Mouse (Mus musculus) lung, postnatal 0 days (tissue): Measurements from ENCODE around the gene Upf3b. TPM values are rescaled to one million over a fixed set of nuclear protein-coding genes. Genes with fewer than 3 reads are reported as not detected.

Source experiments
- ATAC-seq: fragments of 200-750 bp; cut with Nextera tagmentation; 2 replicates; pipeline ENCODE4 v1.8.0; 2017; ENCODE audit warnings: moderate library complexity
- DNase-seq: peaks from one replicate; pipeline ENCODE4 v3.0.0-alpha.2; 2016; ENCODE audit warnings: low spot score
- H3K27ac ChIP-seq: fragments of 300-500 bp; sonication (generic); 2 replicates; pipeline ENCODE4 v1.5.1; 2014; ENCODE audit warnings: antibody characterized with exemption, mild to moderate bottlenecking, low read length, mixed read lengths
- H3K27me3 ChIP-seq: fragments of 300-500 bp; sonication (generic); replicated peaks from 2 replicates; pipeline ENCODE4 v1.6.1; 2014; ENCODE audit warnings: low read length, mixed read lengths; ENCODE audit not compliant: insufficient read depth
- H3K36me3 ChIP-seq: fragments of 300-500 bp; sonication (generic); 2 replicates; pipeline ENCODE4 v1.6.1; 2014; ENCODE audit warnings: low read length, mixed read lengths; ENCODE audit not compliant: insufficient read depth
- H3K4me1 ChIP-seq: fragments of 300-500 bp; sonication (generic); 2 replicates; pipeline ENCODE4 v1.6.1; 2014; ENCODE audit warnings: antibody characterized with exemption, low read depth, low read length, mixed read lengths; ENCODE audit not compliant: insufficient read depth
- H3K4me2 ChIP-seq: fragments of 300-500 bp; sonication (generic); replicated peaks from 2 replicates; pipeline ENCODE4 v1.6.1; 2014; ENCODE audit warnings: low read depth, mild to moderate bottlenecking, low read length, moderate library complexity, mixed read lengths
- H3K4me3 ChIP-seq: fragments of 300-500 bp; sonication (generic); 2 replicates; pipeline ENCODE4 v1.5.1; 2014; ENCODE audit warnings: low read depth, low read length
- H3K9ac ChIP-seq: fragments of 300-500 bp; sonication (generic); replicated peaks from 2 replicates; pipeline ENCODE4 v1.6.1; 2014; ENCODE audit warnings: low read depth, mild to moderate bottlenecking
- H3K9me3 ChIP-seq: fragments of 300-500 bp; sonication (generic); 2 replicates; pipeline ENCODE4 v1.6.1; 2016; ENCODE audit warnings: low read length, mixed read lengths
- CTCF ChIP-seq: IDR thresholded peaks from 2 replicates; pipeline ENCODE4 v1.5.1; 2016; ENCODE audit warnings: antibody characterized with exemption, mild to moderate bottlenecking
- EP300 ChIP-seq: IDR thresholded peaks from 2 replicates; pipeline ENCODE4 v1.6.1; 2016; ENCODE audit warnings: antibody characterized with exemption, mild to moderate bottlenecking, control low read depth
- WGBS: fragments of 180-500 bp; shearing (Covaris S2); extraction: QIAGEN DNeasy Blood & Tissue Kit; methylation state at CpG from one replicate; pipeline ENCODE4 v1.1.7; 2014; 5-methylcytosine and 5-hydroxymethylcytosine counted together
- polyA plus RNA-seq: library from polyadenylated mRNA; unstranded; fragments of >200 nt; fragmentation: Nextera tagmentation; extraction: Ambion mirVana; gene quantifications from 2 replicates; pipeline ENCODE4 v1.2.1, GENCODE M21; 2015

The Upf3b gene
- polyA plus RNA-seq, 1 experiment from 2014 or later, result 10.8 TPM

GRCm38 (mm10) chrX:37098681-37099080, 11.4 kb downstream of the Upf3b start:
- no peaks in the 10 kb centered on the region for H3K9me3 ChIP-seq
- no peak overlapping the region for H3K27ac ChIP-seq
- 93% methylated on average over 3 of the region's 3 CpGs for WGBS
- no peak for TF ChIP-seq EP300
- H3K36me3 ChIP-seq, result no peaks in the 10 kb centered on the region
- no peaks in the 10 kb centered on the region for H3K27me3 ChIP-seq
- ATAC-seq (no peak), DNase-seq (no peak)
- no peak overlapping the region for H3K4me2 ChIP-seq
- no peaks in the 10 kb centered on the region for H3K4me1 ChIP-seq
- H3K4me3 ChIP-seq, result no peak overlapping the region
- no peak overlapping the region for H3K9ac ChIP-seq

GRCm38 (mm10) chrX:37095106-37095768, 14.9 kb downstream of the Upf3b start:
- Histone ChIP-seq H3K9me3 (no peaks in the 10 kb centered on the region), H3K4me3 (no peak overlapping the region), H3K27ac (no peak overlapping the region), H3K9ac (no peak overlapping the region), H3K4me2 (no peak overlapping the region), H3K36me3 (no peaks in the 10 kb centered on the region), H3K27me3 (no peaks in the 10 kb centered on the region), H3K4me1 (no peaks in the 10 kb centered on the region)
- no peak for TF ChIP-seq CTCF
- TF ChIP-seq EP300, result no peak
- WGBS, result 80% methylated on average over 11 of the region's 11 CpGs
- DNase-seq (no peak), ATAC-seq (no peak)

- H3K27ac ChIP-seq, result no peak overlapping the region
- H3K36me3 ChIP-seq, result no peaks in the 10 kb centered on the region
- no peak for ATAC-seq
- no peak overlapping the region for H3K9ac ChIP-seq
- no peak for TF ChIP-seq CTCF
- no peak for TF ChIP-seq EP300
- H3K9me3 ChIP-seq, result no peaks in the 10 kb centered on the region
- no peak overlapping the region for H3K4me2 ChIP-seq
- H3K4me1 ChIP-seq, result no peaks in the 10 kb centered on the region
- no peaks in the 10 kb centered on the region for H3K27me3 ChIP-seq
- DNase-seq, result no peak
- WGBS, result 42% methylated on average over 3 of the region's 3 CpGs
- H3K4me3 ChIP-seq, result no peak overlapping the region
Observed at GRCm38 (mm10) chrX:37091457-37091856, 18.7 kb downstream of the Upf3b start.

GRCm38 (mm10) chrX:37088778-37089177, 21.3 kb downstream of the Upf3b start:
- Histone ChIP-seq H3K4me1 (no peaks in the 10 kb centered on the region), H3K27ac (no peak overlapping the region), H3K9me3 (no peaks in the 10 kb centered on the region), H3K27me3 (no peaks in the 10 kb centered on the region), H3K36me3 (no peaks in the 10 kb centered on the region), H3K9ac (no peak overlapping the region), H3K4me3 (no peak overlapping the region), H3K4me2 (no peak overlapping the region)
- TF ChIP-seq EP300 (no peak), CTCF (no peak)
- 86% methylated on average over 1 of the region's 1 CpGs for WGBS
- ATAC-seq (no peak), DNase-seq (no peak)

GRCm38 (mm10) chrX:37085665-37086064, 24.5 kb downstream of the Upf3b start:
- ATAC-seq, result peak; percentile 7; the same call in 1 of the 2 replicates
- 20% methylated on average over 9 of the region's 9 CpGs for WGBS
- H3K27ac ChIP-seq, result peak overlapping the region; percentile 71
- no peaks in the 10 kb centered on the region for H3K9me3 ChIP-seq
- no peak overlapping the region for H3K9ac ChIP-seq
- DNase-seq, result no peak
- H3K36me3 ChIP-seq, result no peaks in the 10 kb centered on the region
- H3K27me3 ChIP-seq, result no peaks in the 10 kb centered on the region
- peak overlapping the region; percentile 43 for H3K4me2 ChIP-seq
- no peaks in the 10 kb centered on the region for H3K4me1 ChIP-seq
- TF ChIP-seq EP300, result no peak
- no peak for TF ChIP-seq CTCF
- peak overlapping the region; percentile 51 for H3K4me3 ChIP-seq

- Histone ChIP-seq H3K4me3 (peak within 1 kb of the TSS; percentile 51), H3K36me3 (no peaks in the 10 kb centered on the region), H3K27me3 (no peaks in the 10 kb centered on the region), H3K9ac (peak within 1 kb of the TSS; percentile 41), H3K4me1 (no peaks in the 10 kb centered on the region), H3K4me2 (peak within 1 kb of the TSS; percentile 58), H3K27ac (peak within 1 kb of the TSS; percentile 72), H3K9me3 (no peaks in the 10 kb centered on the region)
- ATAC-seq (peak; percentile 97), DNase-seq (peak; percentile 93)
- WGBS, result 9% methylated on average over 38 of the region's 38 CpGs
- TF ChIP-seq CTCF (peak; percentile 40), EP300 (no peak)
Observed at GRCm38 (mm10) chrX:37084927-37085660, 25.0 kb downstream of the Upf3b start, which contains the start of gene Rpl39. Gene Rpl39, minus strand, starts transcription at chrX:37085402.
